Mouse (Mus musculus) stomach, postnatal 0 days (tissue): ENCODE results near the gene Tomt. TPM values are rescaled to one million over a fixed set of nuclear protein-coding genes. Genes with fewer than 3 reads are reported as not detected.
"Not testable (repeated sequence)": the region's sequence is repeated elsewhere in the genome, so short reads cannot be mapped to it uniquely, and the experiment has no call there.

Experiments
- ATAC-seq: fragments of 200-750 bp; cut with Nextera tagmentation; 2 replicates; pipeline ENCODE4 v1.8.0; 2017; ENCODE audit not compliant: low FRiP score, low TSS enrichment
- DNase-seq: peaks from one replicate; pipeline ENCODE4 v3.0.0-alpha.2; 2016; ENCODE audit warnings: low spot score
- H3K27ac ChIP-seq: fragments of 300-500 bp; sonication (generic); replicated peaks from 2 replicates; pipeline ENCODE4 v1.5.1; 2014; ENCODE audit warnings: mild to moderate bottlenecking, control low read depth
- H3K27me3 ChIP-seq: fragments of 300-500 bp; sonication (generic); 2 replicates; pipeline ENCODE4 v1.6.1; 2014; ENCODE audit warnings: low read length; ENCODE audit not compliant: control insufficient read depth, insufficient read depth
- H3K36me3 ChIP-seq: fragments of 300-500 bp; sonication (generic); 2 replicates; pipeline ENCODE4 v1.6.1; 2014; ENCODE audit warnings: low read length, mixed read lengths; ENCODE audit not compliant: control insufficient read depth, insufficient read depth
- H3K4me1 ChIP-seq: fragments of 300-500 bp; sonication (generic); replicated peaks from 2 replicates; pipeline ENCODE4 v1.6.1; 2014; ENCODE audit warnings: antibody characterized with exemption; ENCODE audit not compliant: control insufficient read depth, insufficient read depth
- H3K4me2 ChIP-seq: fragments of 300-500 bp; sonication (generic); replicated peaks from 2 replicates; pipeline ENCODE4 v1.6.1; 2014; ENCODE audit warnings: low read depth, mild to moderate bottlenecking, control low read depth, moderate library complexity
- H3K4me3 ChIP-seq: fragments of 300-500 bp; sonication (generic); 2 replicates; pipeline ENCODE4 v1.5.1; 2014; ENCODE audit warnings: low read depth, low read length, control low read depth
- H3K9ac ChIP-seq: fragments of 300-500 bp; sonication (generic); 2 replicates; pipeline ENCODE4 v1.6.1; 2014; ENCODE audit warnings: mild to moderate bottlenecking, low read length, control low read depth, mixed read lengths
- H3K9me3 ChIP-seq: fragments of 300-500 bp; sonication (generic); 2 replicates; pipeline ENCODE4 v1.6.1; 2016; ENCODE audit warnings: low read length; ENCODE audit not compliant: control insufficient read depth
- CTCF ChIP-seq: IDR thresholded peaks from 2 replicates; pipeline ENCODE4 v1.5.1; 2016; ENCODE audit warnings: antibody characterized with exemption, low read depth, mild to moderate bottlenecking, moderate library complexity
- EP300 ChIP-seq: optimal IDR thresholded peaks from 2 replicates; pipeline ENCODE3; 2016; ENCODE audit warnings: antibody characterized with exemption
- WGBS: fragments of 180-500 bp; shearing (Covaris S2); extraction: QIAGEN DNeasy Blood & Tissue Kit; methylation state at CpG from one replicate; pipeline ENCODE4 v1.1.7; 2014; 5-methylcytosine and 5-hydroxymethylcytosine counted together
- polyA plus RNA-seq: library from polyadenylated mRNA; unstranded; fragments of >200 nt; fragmentation: Nextera tagmentation; extraction: Ambion mirVana; gene quantifications from 2 replicates; pipeline ENCODE4 v1.2.1, GENCODE M21; 2015

Tomt gene
- polyA plus RNA-seq, result 0.15 TPM in 1 of 2 replicates, not detected in the other

GRCm38 (mm10) chr7:101906287-101906681, at the start of gene Tomt:
TSS of gene Tomt (minus strand) at chr7:101906359.
- peaks cover 5% of the 10 kb centered on the region for H3K4me1 ChIP-seq
- peak within 1 kb of the TSS; percentile 82 for H3K4me3 ChIP-seq
- ATAC-seq (no peak), DNase-seq (no peak)
- peak within 1 kb of the TSS; percentile 96 for H3K27ac ChIP-seq
- H3K9ac ChIP-seq, result peak within 1 kb of the TSS; percentile 95
- no peaks in the 10 kb centered on the region for H3K27me3 ChIP-seq
- peaks cover 6% of the 10 kb centered on the region for H3K36me3 ChIP-seq
- H3K9me3 ChIP-seq, result no peaks in the 10 kb centered on the region
- TF ChIP-seq EP300 (no peak), CTCF (no peak)
- peak within 1 kb of the TSS; percentile 65 for H3K4me2 ChIP-seq
- WGBS, result 9% methylated on average over 11 of the region's 11 CpGs

GRCm38 (mm10) chr7:101955862-101956261, 49.7 kb upstream of the Tomt start:
- ATAC-seq (no peak), DNase-seq (no peak)
- Histone ChIP-seq H3K9me3 (no peaks in the 10 kb centered on the region), H3K4me2 (no peak overlapping the region), H3K4me1 (no peaks in the 10 kb centered on the region), H3K27me3 (no peaks in the 10 kb centered on the region), H3K4me3 (no peak overlapping the region), H3K9ac (no peak overlapping the region), H3K27ac (no peak overlapping the region), H3K36me3 (no peaks in the 10 kb centered on the region)
- 77% methylated on average over 4 of the region's 4 CpGs for WGBS
- TF ChIP-seq EP300 (no peak), CTCF (no peak)

GRCm38 (mm10) chr7:101955276-101955675, 49.1 kb upstream of the Tomt start:
- no peaks in the 10 kb centered on the region for H3K9me3 ChIP-seq
- H3K9ac ChIP-seq, result no peak overlapping the region
- no peaks in the 10 kb centered on the region for H3K27me3 ChIP-seq
- WGBS, result 73% methylated on average over 2 of the region's 2 CpGs
- no peak overlapping the region for H3K27ac ChIP-seq
- no peak for ATAC-seq
- no peak overlapping the region for H3K4me3 ChIP-seq
- no peaks in the 10 kb centered on the region for H3K4me1 ChIP-seq
- H3K4me2 ChIP-seq, result no peak overlapping the region
- H3K36me3 ChIP-seq, result no peaks in the 10 kb centered on the region
- no peak for DNase-seq
- TF ChIP-seq CTCF, result no peak
- TF ChIP-seq EP300, result no peak

GRCm38 (mm10) chr7:101954163-101954562, 48.0 kb upstream of the Tomt start:
- no peak overlapping the region for H3K4me2 ChIP-seq
- no peak overlapping the region for H3K27ac ChIP-seq
- 79% methylated on average over 2 of the region's 2 CpGs for WGBS
- H3K27me3 ChIP-seq, result no peaks in the 10 kb centered on the region
- DNase-seq (no peak), ATAC-seq (no peak)
- no peak overlapping the region for H3K9ac ChIP-seq
- H3K4me3 ChIP-seq, result no peak overlapping the region
- no peaks in the 10 kb centered on the region for H3K36me3 ChIP-seq
- no peaks in the 10 kb centered on the region for H3K4me1 ChIP-seq
- TF ChIP-seq EP300, result no peak
- no peak for TF ChIP-seq CTCF
- no peaks in the 10 kb centered on the region for H3K9me3 ChIP-seq

- DNase-seq, result no peak
- TF ChIP-seq EP300, result no peak
- no peak for TF ChIP-seq CTCF
- peak; percentile 47; the same call in 1 of the 2 replicates for ATAC-seq
Measured at GRCm38 (mm10) chr7:101952098-101952497, 45.9 kb upstream of the Tomt start.

GRCm38 (mm10) chr7:101951648-101952047, 45.5 kb upstream of the Tomt start:
- 38% methylated on average over 1 of the region's 1 CpGs for WGBS

More at GRCm38 (mm10) chr7:101952098-101952497, 45.9 kb upstream of the Tomt start:
- Histone ChIP-seq H3K4me2 (no peak overlapping the region), H3K4me3 (no peak overlapping the region), H3K36me3 (no peaks in the 10 kb centered on the region), H3K27me3 (no peaks in the 10 kb centered on the region), H3K27ac (0 out of 2 replicates have a peak overlapping the region, but pooled peaks have one; percentile 6), H3K4me1 (no peaks in the 10 kb centered on the region), H3K9ac (no peak overlapping the region), H3K9me3 (no peaks in the 10 kb centered on the region)
- WGBS, result 33% methylated on average over 2 of the region's 2 CpGs

GRCm38 (mm10) chr7:101949008-101949407, 42.8 kb upstream of the Tomt start:
- not testable (repeated sequence) for H3K9me3 ChIP-seq, H3K27me3 ChIP-seq, H3K27ac ChIP-seq, H3K4me3 ChIP-seq, DNase-seq, H3K4me1 ChIP-seq, H3K36me3 ChIP-seq, H3K4me2 ChIP-seq, ATAC-seq, H3K9ac ChIP-seq
- WGBS, result 84% methylated on average over 5 of the region's 5 CpGs

More at GRCm38 (mm10) chr7:101951648-101952047, 45.5 kb upstream of the Tomt start:
- H3K9me3 ChIP-seq, result no peaks in the 10 kb centered on the region
- no peaks in the 10 kb centered on the region for H3K4me1 ChIP-seq
- H3K36me3 ChIP-seq, result no peaks in the 10 kb centered on the region
- H3K4me3 ChIP-seq, result no peak overlapping the region
- no peak overlapping the region for H3K9ac ChIP-seq
- ATAC-seq (peak; percentile 32; the same call in 1 of the 2 replicates), DNase-seq (no peak)
- no peak overlapping the region for H3K4me2 ChIP-seq
- no peak for TF ChIP-seq CTCF
- no peak for TF ChIP-seq EP300
- H3K27me3 ChIP-seq, result no peaks in the 10 kb centered on the region
- no peak overlapping the region for H3K27ac ChIP-seq
